In the genomic region with DNA sequence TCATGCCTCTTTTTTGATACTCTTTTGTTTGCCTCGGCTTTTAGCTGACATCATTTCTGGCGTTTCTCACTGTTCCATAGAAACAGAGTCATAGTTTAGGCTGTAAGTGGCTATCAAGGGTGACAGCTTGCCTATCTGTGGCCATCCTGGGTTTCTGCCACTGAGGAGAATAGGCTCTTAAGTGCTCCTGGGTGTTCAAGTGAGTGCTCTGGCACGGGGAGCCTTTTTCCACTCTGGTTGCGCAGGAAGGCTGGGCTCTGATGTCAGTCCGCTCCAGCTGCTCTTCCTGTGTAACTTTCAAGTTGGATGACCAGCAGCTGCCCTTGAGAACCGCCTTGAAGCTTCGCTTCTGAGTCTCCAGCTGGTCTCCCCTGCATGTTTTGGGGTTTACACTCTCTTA, we compare ENCODE assay signal across 12 mouse cellular contexts. TPM values are rescaled to one million over a fixed set of nuclear protein-coding genes. Genes with fewer than 3 reads are reported as not detected.
DNase-seq lines count a peak whose midpoint lies in the region; ATAC-seq and TF ChIP-seq lines count a peak whose summit lies in the region.
"Had no signal": no experiment of that assay in that cellular context is flagged by ENCODE, and none has a peak within 500 bp of the region (broad histone marks: within the 10 kb centered on the region; RNA-seq: fewer than 3 reads in every experiment).

No protein-coding gene starts in this region.

- no peak overlapping the region for H3K9ac ChIP-seq in neural tube, embryonic 15.5 days (replicated peaks)
- H3K9ac ChIP-seq: embryonic facial prominence, embryonic 13.5 days had no signal

- no peak for TF ChIP-seq POLR2A in cerebellum, adult 2 months (IDR thresholded peaks at IDR 0.05; ENCODE audit: borderline replicate concordance, insufficient read depth, low read length)

- no peak overlapping the region for H3K4me3 ChIP-seq in heart, embryonic 10.5 days
- H3K4me3 ChIP-seq in neural tube, embryonic 15.5 days (replicated peaks), result no peak overlapping the region
- no peak overlapping the region for H3K4me3 ChIP-seq in cerebellum, adult 2 months (replicated peaks; ENCODE audit: insufficient read depth, low read depth, low read length)
- no peak overlapping the region for H3K4me3 ChIP-seq in midbrain, embryonic 10.5 days
- H3K4me3 ChIP-seq: embryonic facial prominence, embryonic 13.5 days had no signal

- no peak for ATAC-seq in neural tube, embryonic 15.5 days (ENCODE audit: low FRiP score)
- ATAC-seq: hindbrain, embryonic 16.5 days had no signal

- no peaks in the 10 kb centered on the region for H3K4me1 ChIP-seq in heart, embryonic 10.5 days
- H3K4me1 ChIP-seq in neural tube, embryonic 15.5 days, result no peaks in the 10 kb centered on the region
- H3K4me1 ChIP-seq in cerebellum, adult 2 months (ENCODE audit: control insufficient read depth, insufficient read depth, low read length), result no peaks in the 10 kb centered on the region
- peaks cover 17% of the 10 kb centered on the region for H3K4me1 ChIP-seq in midbrain, embryonic 10.5 days
- H3K4me1 ChIP-seq: embryonic facial prominence, embryonic 13.5 days had no signal

- peak overlapping the region; percentile 22; the same call in 1 of the 2 replicates for H3K27ac ChIP-seq in heart, embryonic 10.5 days
- H3K27ac ChIP-seq in neural tube, embryonic 15.5 days (replicated peaks), result no peak overlapping the region
- H3K27ac ChIP-seq in cerebellum, adult 2 months (ENCODE audit: insufficient read depth, low read length), result no peak overlapping the region
- no peak overlapping the region for H3K27ac ChIP-seq in midbrain, embryonic 10.5 days (replicated peaks)
- H3K27ac ChIP-seq: embryonic facial prominence, embryonic 13.5 days had no signal

- no peaks in the 10 kb centered on the region for H3K9me3 ChIP-seq in heart, embryonic 10.5 days
- H3K9me3 ChIP-seq in neural tube, embryonic 15.5 days (replicated peaks), result no peaks in the 10 kb centered on the region
- no peaks in the 10 kb centered on the region for H3K9me3 ChIP-seq in midbrain, embryonic 10.5 days (replicated peaks)
- H3K9me3 ChIP-seq: embryonic facial prominence, embryonic 13.5 days had no signal

- DNase-seq in urinary bladder, postnatal 25 days (ENCODE audit: low spot score), result peak; percentile 17
- DNase-seq in urinary bladder, postnatal 10 days (ENCODE audit: low spot score), result no peak
- DNase-seq in heart, embryonic 10.5 days (ENCODE audit: low spot score), result no peak
- DNase-seq in kidney, postnatal 4 days, result peak; percentile 14 to 27
- no peak for DNase-seq in cerebellum, adult 2 months
- no peak for DNase-seq in midbrain, embryonic 10.5 days (ENCODE audit: low spot score)
- DNase-seq in cerebellum, adult 9-11 months, result no peak
- DNase-seq: midbrain, embryonic 14.5 days; thymus, adult 2 months had no signal

- H3K36me3 ChIP-seq in heart, embryonic 10.5 days, result peaks cover 3% of the 10 kb centered on the region; the same call in 1 of the 2 replicates
- H3K36me3 ChIP-seq in neural tube, embryonic 15.5 days, result no peaks in the 10 kb centered on the region
- peaks cover 4% of the 10 kb centered on the region; the same call in 1 of the 2 replicates for H3K36me3 ChIP-seq in midbrain, embryonic 10.5 days
- H3K36me3 ChIP-seq: embryonic facial prominence, embryonic 13.5 days had no signal

- H3K4me2 ChIP-seq in neural tube, embryonic 15.5 days, result no peak overlapping the region
- H3K4me2 ChIP-seq: embryonic facial prominence, embryonic 13.5 days had no signal

- 31% methylated on average over 7 of the region's 7 CpGs for WGBS in heart, embryonic 10.5 days
- WGBS in neural tube, embryonic 15.5 days, result 62% methylated on average over 7 of the region's 7 CpGs
- 26% methylated on average over 7 of the region's 7 CpGs for WGBS in cerebellum, adult 2 months
- 78% methylated on average over 7 of the region's 7 CpGs for WGBS in midbrain, embryonic 10.5 days

- no peaks in the 10 kb centered on the region for H3K27me3 ChIP-seq in heart, embryonic 10.5 days (ENCODE audit: insufficient read depth, poor library complexity, severe bottlenecking)
- H3K27me3 ChIP-seq in neural tube, embryonic 15.5 days (replicated peaks), result no peaks in the 10 kb centered on the region
- H3K27me3 ChIP-seq in cerebellum, adult 2 months (ENCODE audit: control insufficient read depth, insufficient read depth, low read length), result no peaks in the 10 kb centered on the region
- no peaks in the 10 kb centered on the region for H3K27me3 ChIP-seq in midbrain, embryonic 10.5 days (ENCODE audit: low read depth, poor library complexity, severe bottlenecking)
- H3K27me3 ChIP-seq: embryonic facial prominence, embryonic 13.5 days had no signal

- TF ChIP-seq CTCF in cerebellum, adult 2 months (IDR thresholded peaks at IDR 0.05; ENCODE audit: borderline replicate concordance, insufficient read depth, low read depth, low read length), result no peak

RNA-seq across cellular contexts. Expression of gene Slc9a6, which starts 42.2 kb away (rescaled TPM):
- polyA plus RNA-seq in heart, embryonic 10.5 days (2016; fragmentation: Nextera tagmentation; extraction: Ambion mirVana), result 6.3 and 8.0 TPM in 2 replicates
- polyA plus RNA-seq in neural tube, embryonic 15.5 days (2015; fragmentation: Nextera tagmentation; extraction: Ambion mirVana), result 53.6 and 61.9 TPM in 2 replicates
- polyA plus RNA-seq in cerebellum, adult 2 months (2012; rRNA removed), result 97.5 and 97.8 TPM in 2 replicates
- polyA plus RNA-seq in midbrain, embryonic 10.5 days (2016; fragmentation: Nextera tagmentation; extraction: Ambion mirVana), result 12.9 and 17.5 TPM in 2 replicates

RNA-seq across cellular contexts. Expression of gene Mmgt1, which starts 53.9 kb away (rescaled TPM):
- polyA plus RNA-seq in heart, embryonic 10.5 days (2016; fragmentation: Nextera tagmentation; extraction: Ambion mirVana), result 24.8 and 29.2 TPM in 2 replicates
- 48.7 and 52.2 TPM in 2 replicates for polyA plus RNA-seq in neural tube, embryonic 15.5 days (2015; fragmentation: Nextera tagmentation; extraction: Ambion mirVana)
- 27.3 and 27.4 TPM in 2 replicates for polyA plus RNA-seq in cerebellum, adult 2 months (2012; rRNA removed)
- polyA plus RNA-seq in midbrain, embryonic 10.5 days (2016; fragmentation: Nextera tagmentation; extraction: Ambion mirVana), result 43.2 and 45.5 TPM in 2 replicates

Comparison
In these comparisons a context has a peak if more than half of its experiments do, and no peak if none do; other contexts are left out.
1. DNase-seq: peak in urinary bladder, postnatal 25 days (single experiment) and kidney, postnatal 4 days (2 of 2); none in urinary bladder, postnatal 10 days (single experiment), heart, embryonic 10.5 days (single experiment), cerebellum, adult 2 months (0 of 2), midbrain, embryonic 10.5 days (single experiment) and cerebellum, adult 9-11 months (single experiment).